Mouse (Mus musculus): ENCODE measurements around the gene Sgsm3. TPM values are rescaled to one million over a fixed set of nuclear protein-coding genes. Genes with fewer than 3 reads are reported as not detected.

Gene Sgsm3
- total RNA-seq, 2 experiments from 2014 or later: 26.9 to 57.1 TPM

DNA sequence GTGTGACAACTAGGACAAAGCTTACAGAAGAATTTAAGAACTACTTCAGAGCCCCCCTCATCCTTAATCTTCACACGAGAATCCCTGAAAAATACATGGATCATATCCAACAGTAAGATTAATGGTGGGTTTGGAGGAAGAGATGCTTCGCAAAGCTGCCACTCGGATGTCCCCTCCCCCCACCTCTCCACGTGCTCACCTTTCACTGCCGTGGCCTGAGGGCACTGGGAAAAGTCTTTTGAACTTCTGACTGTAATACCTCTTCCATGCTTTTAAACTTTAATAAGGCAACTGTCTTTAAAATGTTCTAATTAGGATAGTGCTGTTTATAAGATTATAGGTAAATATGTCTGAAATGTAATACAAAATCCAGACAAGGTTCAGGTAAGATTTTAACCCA is 3.3 kb upstream of the Sgsm3 start:
- ATAC-seq (replicated peaks; ENCODE audit: low FRiP score, low TSS enrichment, poor library complexity, severe bottlenecking): no peak

DNA sequence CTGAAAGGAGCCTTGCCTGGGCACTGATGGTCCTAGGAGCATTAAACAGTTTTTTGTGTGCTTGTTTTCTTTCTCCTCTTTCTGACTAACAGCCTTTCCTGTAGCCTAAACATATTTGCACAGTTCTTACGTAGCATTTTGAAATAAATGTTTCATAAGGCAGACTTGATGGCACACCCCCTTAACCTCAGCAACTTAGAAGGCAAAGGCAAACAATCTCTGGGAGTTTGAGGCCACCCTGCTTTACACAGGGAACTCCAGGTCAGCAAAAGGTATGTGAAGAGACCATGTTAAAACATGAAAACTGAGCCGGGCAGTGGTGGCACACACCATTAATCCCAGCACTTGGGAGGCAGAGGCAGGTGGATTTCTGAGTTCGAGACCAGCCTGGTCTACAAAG is 1.9 kb upstream of the Sgsm3 start:
- no peak for ATAC-seq (replicated peaks; ENCODE audit: low FRiP score, low TSS enrichment, poor library complexity, severe bottlenecking)

DNA sequence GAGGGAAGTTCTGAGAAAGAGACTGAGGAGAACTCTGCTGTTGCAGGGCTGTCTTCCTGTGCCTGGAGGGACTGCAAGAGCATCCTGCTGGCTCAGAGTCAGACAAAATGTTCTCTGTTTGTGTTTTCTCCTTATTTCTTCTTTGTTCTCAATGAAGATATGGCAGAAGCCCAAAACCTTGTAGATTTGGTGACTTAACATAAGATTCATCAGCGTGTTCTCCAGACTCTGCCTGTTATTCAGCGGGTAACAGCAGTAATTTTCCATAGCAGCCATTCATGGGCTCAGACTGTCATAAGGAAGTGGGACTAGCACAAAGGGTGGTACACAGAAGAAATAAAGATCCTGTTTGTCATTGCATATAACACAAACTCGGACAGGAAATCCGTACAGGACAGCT is 2.0 kb downstream of the Sgsm3 start:
- no peak for ATAC-seq (replicated peaks; ENCODE audit: low FRiP score, low TSS enrichment, poor library complexity, severe bottlenecking)

- ATAC-seq (replicated peaks; ENCODE audit: low FRiP score, low TSS enrichment, poor library complexity, severe bottlenecking): peak; percentile 75
Observed at GRCm38 (mm10) chr15:80981176-80981575, 3.6 kb downstream of the Sgsm3 start.

DNA sequence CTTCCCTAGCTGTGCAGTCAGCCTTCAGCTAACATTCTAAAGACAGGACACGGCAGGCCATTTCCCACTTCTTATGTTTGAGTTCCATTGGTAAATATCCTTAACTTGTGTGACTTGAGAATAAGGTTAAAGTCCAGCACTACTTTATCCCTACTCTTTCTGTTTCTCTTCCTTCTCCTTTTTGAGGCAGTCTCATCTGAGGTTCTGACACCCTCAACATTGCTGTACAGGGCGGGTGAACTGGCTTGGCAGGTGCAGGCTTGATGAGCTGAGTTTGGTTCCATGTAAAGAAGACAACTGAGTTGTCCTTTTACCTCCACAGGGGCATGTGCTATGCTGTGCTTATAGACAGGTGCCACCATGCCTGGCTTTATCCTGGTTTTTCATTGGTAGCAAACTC is 5.7 kb downstream of the Sgsm3 start:
- no peak for ATAC-seq (replicated peaks; ENCODE audit: low FRiP score, low TSS enrichment, poor library complexity, severe bottlenecking)

DNA sequence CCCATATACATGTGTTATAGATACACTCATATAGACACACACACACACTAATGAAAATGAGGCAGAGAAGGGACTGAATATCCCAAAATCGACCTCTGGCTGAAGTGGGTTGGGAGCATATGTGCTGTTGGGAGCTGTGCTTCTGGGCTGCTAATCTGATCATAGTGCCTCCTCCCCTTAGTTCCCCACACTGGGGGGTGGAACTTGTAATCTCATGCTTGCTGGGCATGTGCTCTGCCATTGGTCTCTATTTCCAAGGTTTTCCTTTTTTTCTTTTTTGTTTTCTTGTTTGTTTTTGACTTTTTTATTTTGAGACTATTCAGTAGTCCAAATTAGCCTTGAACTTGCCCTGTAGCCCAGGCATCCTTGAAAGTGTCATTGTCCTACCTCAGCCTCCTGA is 10.8 kb downstream of the Sgsm3 start:
- ATAC-seq (replicated peaks; ENCODE audit: low FRiP score, low TSS enrichment, poor library complexity, severe bottlenecking): peak; percentile 94

DNA sequence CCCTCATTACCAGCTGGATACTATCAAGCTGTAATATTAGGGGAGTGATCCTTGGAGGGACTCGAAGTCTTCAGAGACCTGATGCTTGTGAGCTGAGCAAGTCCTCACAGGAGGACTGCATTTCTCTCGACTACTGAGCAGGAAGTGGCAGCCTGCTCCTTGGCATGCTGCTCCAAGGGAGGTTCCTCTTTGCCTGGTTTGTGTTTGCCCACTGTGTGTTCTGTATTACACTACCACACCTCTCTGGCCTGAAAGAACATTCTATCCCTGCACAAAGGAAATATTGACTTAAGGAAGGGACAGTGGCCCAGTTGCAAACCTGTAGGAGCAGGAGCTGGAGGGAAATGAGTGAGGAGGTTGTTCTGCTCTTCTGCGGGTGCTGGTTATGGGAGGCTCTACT is 12.1 kb downstream of the Sgsm3 start:
- ATAC-seq (replicated peaks; ENCODE audit: low FRiP score, low TSS enrichment, poor library complexity, severe bottlenecking): no peak

DNA sequence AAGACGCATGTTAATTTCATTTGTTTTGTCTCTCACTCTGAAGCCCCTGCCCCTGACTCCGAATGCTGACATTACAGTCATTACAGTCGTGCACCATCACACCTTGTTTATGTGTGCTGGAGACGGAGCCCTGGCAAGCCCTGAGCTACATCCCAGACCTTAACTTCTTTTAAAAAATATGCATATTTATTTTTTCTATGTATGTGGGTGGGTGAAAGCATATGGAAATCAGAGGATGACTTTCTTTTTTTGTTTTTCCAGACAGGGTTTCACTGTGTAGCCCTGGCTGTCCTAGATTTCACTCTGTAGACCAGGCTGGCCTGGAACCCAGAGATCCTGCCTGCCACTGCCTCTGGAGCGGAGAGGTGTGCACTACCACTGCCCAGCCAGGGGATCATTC is 17.4 kb downstream of the Sgsm3 start:
- no peak for ATAC-seq (replicated peaks; ENCODE audit: low FRiP score, low TSS enrichment, poor library complexity, severe bottlenecking)

GRCm38 (mm10) chr15:80996090-80996835 is 18.7 kb downstream of the Sgsm3 start:
- no peak for ATAC-seq (replicated peaks; ENCODE audit: low FRiP score, low TSS enrichment, poor library complexity, severe bottlenecking)

GRCm38 (mm10) chr15:80997077-80997476 is 19.5 kb downstream of the Sgsm3 start:
- ATAC-seq (replicated peaks; ENCODE audit: low FRiP score, low TSS enrichment, poor library complexity, severe bottlenecking): no peak

DNA sequence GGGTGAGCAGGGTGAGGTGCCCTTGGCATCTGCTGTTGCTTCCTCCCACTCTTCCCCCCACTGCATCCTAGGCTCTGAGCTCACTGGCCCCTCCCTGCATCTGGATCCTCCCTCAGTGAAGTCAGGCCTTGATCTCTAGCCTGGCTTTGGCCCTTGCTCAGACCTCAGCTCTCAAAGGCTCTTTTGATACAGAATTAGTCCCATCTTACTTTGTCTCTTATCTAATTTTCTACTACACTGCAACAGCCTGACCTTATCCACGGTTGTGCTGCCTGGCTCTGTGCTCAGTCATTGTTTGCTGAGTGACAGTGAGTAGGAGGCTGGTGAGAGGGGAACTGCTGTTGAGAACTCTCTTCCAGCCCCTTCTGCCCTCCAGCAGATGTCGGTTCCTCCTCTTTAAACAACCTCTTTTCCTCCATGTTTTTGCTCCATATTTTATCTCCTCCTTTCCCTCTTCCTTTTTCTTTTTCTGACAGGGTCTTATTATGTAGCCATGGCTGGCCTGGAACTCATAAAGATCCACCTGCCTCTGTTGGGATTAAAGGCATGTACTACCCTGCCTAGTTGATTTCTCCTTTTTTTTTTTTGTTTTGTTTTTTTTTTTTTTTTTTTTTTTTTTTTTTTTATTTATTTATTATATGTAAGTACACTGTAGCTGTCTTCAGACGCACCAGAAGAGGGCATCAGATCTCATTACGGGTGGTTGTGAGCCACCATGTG is 23.0 kb downstream of the Sgsm3 start:
- ATAC-seq (replicated peaks; ENCODE audit: low FRiP score, low TSS enrichment, poor library complexity, severe bottlenecking): peak; percentile 85

- no peak for ATAC-seq (replicated peaks; ENCODE audit: low FRiP score, low TSS enrichment, poor library complexity, severe bottlenecking)
Observed at GRCm38 (mm10) chr15:81006127-81006735, 28.7 kb downstream of the Sgsm3 start.

DNA sequence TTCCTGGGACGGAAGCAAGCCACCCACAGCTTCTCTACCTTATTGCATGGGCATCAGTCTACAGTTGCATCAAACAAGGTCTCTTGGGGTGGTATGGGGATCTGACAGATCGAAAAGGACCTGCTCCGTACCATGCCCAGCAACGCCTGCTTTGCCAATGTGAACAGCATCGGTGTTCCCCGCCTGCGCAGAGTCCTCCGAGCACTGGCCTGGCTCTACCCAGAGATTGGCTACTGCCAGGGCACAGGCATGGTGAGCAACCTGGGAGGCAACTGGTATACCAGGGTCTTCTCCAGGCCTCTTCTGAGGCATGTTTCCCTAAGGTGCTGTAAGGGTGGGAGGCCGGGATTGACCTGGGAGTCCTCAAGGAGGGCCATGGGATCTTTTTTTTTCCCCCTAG is 29.8 kb downstream of the Sgsm3 start:
- no peak for ATAC-seq (replicated peaks; ENCODE audit: low FRiP score, low TSS enrichment, poor library complexity, severe bottlenecking)

- no peak for ATAC-seq (replicated peaks; ENCODE audit: low FRiP score, low TSS enrichment, poor library complexity, severe bottlenecking)
Observed at GRCm38 (mm10) chr15:81007905-81008304, 30.3 kb downstream of the Sgsm3 start.

- ATAC-seq (replicated peaks; ENCODE audit: low FRiP score, low TSS enrichment, poor library complexity, severe bottlenecking): no peak
Observed at GRCm38 (mm10) chr15:81008689-81009123, 31.1 kb downstream of the Sgsm3 start.

DNA sequence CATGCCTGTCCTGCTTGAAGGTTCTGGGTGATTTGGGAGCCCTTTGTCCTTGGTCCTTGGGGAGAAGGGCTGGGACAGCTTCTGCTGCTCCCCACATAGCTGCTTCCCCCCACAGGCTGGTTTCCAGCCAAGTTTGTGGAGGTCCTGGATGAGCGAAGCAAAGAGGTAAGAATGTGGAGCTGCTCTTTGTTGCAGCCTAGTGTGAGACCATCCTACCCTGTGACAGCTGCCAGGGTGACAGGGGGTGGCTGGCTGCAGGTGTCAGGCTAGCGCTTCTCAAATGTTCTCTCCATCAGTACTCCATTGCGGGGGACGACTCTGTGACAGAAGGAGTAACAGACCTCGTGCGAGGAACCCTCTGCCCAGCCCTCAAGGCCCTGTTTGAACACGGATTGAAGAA is 32.5 kb downstream of the Sgsm3 start:
- no peak for ATAC-seq (replicated peaks; ENCODE audit: low FRiP score, low TSS enrichment, poor library complexity, severe bottlenecking)

DNA sequence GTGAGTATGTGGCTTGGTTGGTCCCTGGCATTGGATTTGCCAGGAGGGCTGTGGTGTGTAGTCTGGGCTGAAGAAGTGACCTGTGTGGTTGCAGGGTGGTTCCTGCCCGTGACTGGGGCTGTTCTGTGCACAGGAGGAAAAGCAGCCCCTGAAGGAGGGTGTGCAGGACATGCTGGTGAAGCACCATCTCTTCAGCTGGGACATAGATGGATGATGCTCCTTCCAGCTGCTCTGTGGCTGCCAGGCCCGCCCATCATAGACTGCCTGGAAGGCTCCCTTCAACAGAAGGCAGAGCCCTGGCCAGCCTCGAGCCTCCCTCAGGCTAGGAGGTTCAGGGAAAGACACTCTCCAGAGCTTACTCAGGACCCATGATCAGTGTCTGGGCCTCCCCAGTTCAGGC is 34.0 kb downstream of the Sgsm3 start:
- ATAC-seq (replicated peaks; ENCODE audit: low FRiP score, low TSS enrichment, poor library complexity, severe bottlenecking): no peak

DNA sequence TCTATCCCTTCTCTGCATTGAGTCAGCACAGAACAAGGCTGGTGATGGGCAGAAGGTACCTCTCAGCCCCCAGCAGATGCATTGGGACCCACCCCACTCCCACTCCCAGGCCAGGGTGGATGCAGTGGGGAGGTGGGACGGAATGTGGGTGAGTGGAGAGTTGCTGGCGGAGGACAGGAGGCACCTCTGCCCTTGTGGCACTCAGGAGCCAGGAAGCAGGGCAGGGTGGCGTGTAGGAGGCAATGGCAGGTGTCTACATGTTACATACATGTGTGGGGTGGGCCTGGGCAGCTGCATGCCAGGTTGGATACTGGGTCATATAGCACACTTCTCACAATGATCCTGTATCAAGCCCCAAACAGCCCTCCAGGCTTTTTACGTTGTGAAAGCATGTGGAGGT is 34.8 kb downstream of the Sgsm3 start:
- ATAC-seq (replicated peaks; ENCODE audit: low FRiP score, low TSS enrichment, poor library complexity, severe bottlenecking): no peak

DNA sequence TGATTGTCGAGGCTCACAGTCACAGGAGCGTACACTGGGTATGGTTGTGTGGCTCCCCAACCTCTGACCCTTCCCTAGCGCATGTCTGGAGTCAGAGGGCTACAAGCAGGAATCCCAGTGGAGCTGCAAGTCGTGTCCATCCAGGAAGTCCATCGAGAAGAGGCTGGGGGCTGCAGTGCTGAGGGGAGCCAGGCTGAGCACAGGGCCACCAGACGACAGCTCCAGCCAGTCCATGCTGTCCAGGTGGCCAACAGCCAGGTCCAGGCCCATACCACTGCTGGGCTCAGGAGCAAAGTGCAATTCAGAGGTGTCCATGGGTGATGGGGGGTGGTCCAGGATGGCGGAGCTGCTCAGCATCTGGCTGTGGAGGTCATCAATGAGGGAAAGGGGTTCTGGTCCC is 35.6 kb downstream of the Sgsm3 start:
- ATAC-seq (replicated peaks; ENCODE audit: low FRiP score, low TSS enrichment, poor library complexity, severe bottlenecking): no peak

GRCm38 (mm10) chr15:81015068-81015744 is 37.6 kb downstream of the Sgsm3 start:
- ATAC-seq (replicated peaks; ENCODE audit: low FRiP score, low TSS enrichment, poor library complexity, severe bottlenecking): peak; percentile 73
